Mouse (Mus musculus) C2C12 (cell line): ENCODE measurements at regions not wholly inside any gene's neighbourhood (a gene's known extent, or its start where the extent isn't known, plus 50 kb on each side); places are given as distances from the start of the nearest gene placed in this dataset.

Experiments
- H3K27me3 ChIP-seq: one replicate; pipeline ENCODE4 v1.6.1; 2011; ENCODE audit not compliant: control insufficient read depth, insufficient read depth, insufficient read length
- H3K36me3 ChIP-seq: one replicate; pipeline ENCODE4 v1.6.1; 2011; ENCODE audit not compliant: control insufficient read depth, insufficient read depth
- H3K4me3 ChIP-seq: one replicate; pipeline ENCODE4 v1.5.1; 2011; ENCODE audit warnings: mild to moderate bottlenecking, control low read depth; ENCODE audit not compliant: poor library complexity, insufficient read depth, severe bottlenecking
- H3K79me2 ChIP-seq: one replicate; pipeline ENCODE4 v1.6.1; 2011; ENCODE audit not compliant: control insufficient read depth, insufficient read depth
- H3K79me3 ChIP-seq: one replicate; pipeline ENCODE4 v1.6.1; 2011; ENCODE audit warnings: low read depth, control low read depth
- H3ac ChIP-seq: one replicate; pipeline ENCODE3; 2011; ENCODE audit warnings: low read depth; ENCODE audit not compliant: control insufficient read depth, insufficient read length
- CEBPB ChIP-seq: IDR thresholded peaks from one replicate; pipeline ENCODE4 v1.6.1; 2011; ENCODE audit warnings: low read depth, mild to moderate bottlenecking, control low read depth, moderate library complexity
- CTCF ChIP-seq: IDR thresholded peaks from one replicate; pipeline ENCODE4 v1.5.1; 2011; ENCODE audit not compliant: control insufficient read depth, insufficient read depth, insufficient read length
- FOSL1 ChIP-seq: IDR thresholded peaks from one replicate; pipeline ENCODE4 v1.8.0; 2011; ENCODE audit warnings: mild to moderate bottlenecking, low read length; ENCODE audit not compliant: poor library complexity, insufficient read depth, severe bottlenecking
- MAX ChIP-seq: IDR thresholded peaks from one replicate; pipeline ENCODE4 v1.6.1; 2011; ENCODE audit warnings: mild to moderate bottlenecking, control low read depth
- MYOD1 ChIP-seq: IDR thresholded peaks from one replicate; pipeline ENCODE4 v1.6.1; 2011; ENCODE audit warnings: low read depth; ENCODE audit not compliant: control insufficient read depth, insufficient read length
- MYOG ChIP-seq: IDR thresholded peaks from one replicate; pipeline ENCODE4 v1.6.1; 2011; ENCODE audit not compliant: control insufficient read depth, insufficient read length; ENCODE audit errors: extremely low read depth
- USF1 ChIP-seq: IDR thresholded peaks from one replicate; pipeline ENCODE4 v1.6.1; 2011; ENCODE audit warnings: low read depth, mild to moderate bottlenecking, control low read depth, moderate library complexity

DNA sequence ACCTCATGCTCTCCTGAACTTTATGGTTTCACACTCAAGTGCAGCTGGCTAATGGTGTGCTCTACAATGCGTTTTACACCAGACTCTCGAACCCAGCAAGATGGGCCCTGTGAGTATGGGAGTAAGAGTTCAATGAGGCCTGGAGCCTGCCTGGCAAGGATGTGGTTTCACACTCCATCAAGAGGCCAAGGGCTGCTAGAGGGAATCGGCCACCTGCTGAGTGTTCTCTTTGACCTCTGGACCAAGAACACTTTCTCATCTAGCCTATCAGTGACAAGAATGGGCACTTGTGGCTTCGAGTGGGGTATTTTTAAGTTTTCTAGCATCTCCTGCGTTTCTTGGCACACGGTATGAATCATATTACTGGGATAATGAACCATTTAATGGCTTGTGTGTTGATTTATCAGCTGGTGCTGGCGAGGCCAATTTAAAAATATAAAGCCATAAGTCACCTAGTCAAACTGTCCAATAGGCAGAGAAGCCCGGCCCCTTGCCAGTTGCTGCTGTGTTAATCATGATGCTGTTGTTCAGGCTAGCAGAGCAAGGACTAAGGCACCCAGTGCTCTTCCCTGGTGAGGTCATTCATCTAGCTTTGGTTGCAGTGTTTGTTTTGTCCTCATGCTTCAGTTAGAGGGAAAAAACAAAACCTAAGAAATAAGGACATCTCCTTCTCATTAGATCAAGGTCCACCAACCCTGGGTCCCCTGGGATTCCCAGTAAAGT is 157.7 kb downstream of the Zfp619 start:
- Histone ChIP-seq H3K27me3 (no peaks in the 10 kb centered on the region), H3K4me3 (no peak overlapping the region), H3K79me2 (no peaks in the 10 kb centered on the region), H3ac (no peak overlapping the region), H3K79me3 (no peaks in the 10 kb centered on the region), H3K36me3 (no peaks in the 10 kb centered on the region)
- no peak for TF ChIP-seq MAX
- TF ChIP-seq CEBPB, result no peak
- no peak for TF ChIP-seq FOSL1
- TF ChIP-seq CTCF, result no peak
- TF ChIP-seq USF1, result no peak
- TF ChIP-seq MYOD1, result no peak
- no peak for TF ChIP-seq MYOG

DNA sequence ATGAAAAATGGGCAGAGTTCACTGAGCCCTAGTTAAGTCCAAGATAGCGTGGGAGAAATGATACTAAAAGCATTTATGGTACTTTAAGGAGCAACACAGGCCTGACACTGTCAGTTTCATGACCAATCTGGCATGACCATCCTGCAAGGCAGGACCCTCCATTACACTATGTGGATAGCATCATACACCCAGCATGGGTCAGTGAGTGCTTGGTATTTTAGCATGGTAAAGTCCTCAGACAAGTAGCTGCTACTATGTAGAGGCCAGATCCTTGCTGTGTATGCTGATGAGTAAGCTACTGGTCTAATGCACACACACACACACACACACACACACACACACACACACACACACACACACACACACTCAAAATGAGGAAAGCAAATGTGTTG is 158.3 kb downstream of the Zfp619 start:
- no peak overlapping the region for H3ac ChIP-seq
- H3K79me2 ChIP-seq, result no peaks in the 10 kb centered on the region
- H3K4me3 ChIP-seq, result no peak overlapping the region
- TF ChIP-seq MYOG (no peak), MAX (no peak), FOSL1 (no peak), CTCF (no peak), CEBPB (no peak), USF1 (no peak), MYOD1 (no peak)
- H3K27me3 ChIP-seq, result no peaks in the 10 kb centered on the region
- no peaks in the 10 kb centered on the region for H3K79me3 ChIP-seq
- no peaks in the 10 kb centered on the region for H3K36me3 ChIP-seq

DNA sequence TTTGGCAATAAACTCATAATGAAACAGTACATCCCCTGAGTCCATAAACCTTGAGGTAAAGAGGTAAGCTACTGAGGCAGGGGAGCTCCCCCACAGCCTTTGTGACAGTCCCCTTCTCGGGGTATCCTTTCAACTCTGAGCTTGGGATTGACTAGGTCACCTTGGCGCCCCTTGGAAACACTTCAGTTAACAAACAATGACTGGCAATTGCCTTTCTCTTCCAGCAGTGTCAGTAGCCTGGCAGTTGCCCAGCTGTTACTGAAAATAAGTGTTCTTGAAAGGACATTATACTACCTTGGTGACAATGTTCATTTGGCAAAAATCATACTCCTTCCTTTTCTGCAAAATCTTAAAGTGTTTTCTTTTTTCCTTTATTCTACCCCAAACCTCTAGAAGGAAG is 162.8 kb downstream of the Zfp619 start:
- TF ChIP-seq CTCF (no peak), MYOG (no peak), FOSL1 (no peak), MAX (no peak), CEBPB (no peak), USF1 (no peak), MYOD1 (no peak)
- H3K79me2 ChIP-seq, result no peaks in the 10 kb centered on the region
- H3K27me3 ChIP-seq, result no peaks in the 10 kb centered on the region
- no peaks in the 10 kb centered on the region for H3K79me3 ChIP-seq
- H3K36me3 ChIP-seq, result no peaks in the 10 kb centered on the region
- no peak overlapping the region for H3ac ChIP-seq
- H3K4me3 ChIP-seq, result no peak overlapping the region

GRCm38 (mm10) chr7:39696589-39696988 is 179.0 kb downstream of the Zfp619 start:
- H3K4me3 ChIP-seq, result no peak overlapping the region
- H3K27me3 ChIP-seq, result no peaks in the 10 kb centered on the region
- TF ChIP-seq MAX, result no peak
- no peaks in the 10 kb centered on the region for H3K79me3 ChIP-seq
- H3K79me2 ChIP-seq, result no peaks in the 10 kb centered on the region
- H3K36me3 ChIP-seq, result no peaks in the 10 kb centered on the region
- no peak overlapping the region for H3ac ChIP-seq

GRCm38 (mm10) chr7:39701506-39701905 is 183.9 kb downstream of the Zfp619 start:
- Histone ChIP-seq H3K79me3 (no peaks in the 10 kb centered on the region), H3K36me3 (no peaks in the 10 kb centered on the region), H3K79me2 (no peaks in the 10 kb centered on the region), H3K4me3 (no peak overlapping the region), H3ac (no peak overlapping the region), H3K27me3 (no peaks in the 10 kb centered on the region)
- no peak for TF ChIP-seq USF1
- no peak for TF ChIP-seq MAX
- no peak for TF ChIP-seq MYOG
- TF ChIP-seq CEBPB, result no peak
- TF ChIP-seq FOSL1, result no peak
- no peak for TF ChIP-seq CTCF
- no peak for TF ChIP-seq MYOD1

DNA sequence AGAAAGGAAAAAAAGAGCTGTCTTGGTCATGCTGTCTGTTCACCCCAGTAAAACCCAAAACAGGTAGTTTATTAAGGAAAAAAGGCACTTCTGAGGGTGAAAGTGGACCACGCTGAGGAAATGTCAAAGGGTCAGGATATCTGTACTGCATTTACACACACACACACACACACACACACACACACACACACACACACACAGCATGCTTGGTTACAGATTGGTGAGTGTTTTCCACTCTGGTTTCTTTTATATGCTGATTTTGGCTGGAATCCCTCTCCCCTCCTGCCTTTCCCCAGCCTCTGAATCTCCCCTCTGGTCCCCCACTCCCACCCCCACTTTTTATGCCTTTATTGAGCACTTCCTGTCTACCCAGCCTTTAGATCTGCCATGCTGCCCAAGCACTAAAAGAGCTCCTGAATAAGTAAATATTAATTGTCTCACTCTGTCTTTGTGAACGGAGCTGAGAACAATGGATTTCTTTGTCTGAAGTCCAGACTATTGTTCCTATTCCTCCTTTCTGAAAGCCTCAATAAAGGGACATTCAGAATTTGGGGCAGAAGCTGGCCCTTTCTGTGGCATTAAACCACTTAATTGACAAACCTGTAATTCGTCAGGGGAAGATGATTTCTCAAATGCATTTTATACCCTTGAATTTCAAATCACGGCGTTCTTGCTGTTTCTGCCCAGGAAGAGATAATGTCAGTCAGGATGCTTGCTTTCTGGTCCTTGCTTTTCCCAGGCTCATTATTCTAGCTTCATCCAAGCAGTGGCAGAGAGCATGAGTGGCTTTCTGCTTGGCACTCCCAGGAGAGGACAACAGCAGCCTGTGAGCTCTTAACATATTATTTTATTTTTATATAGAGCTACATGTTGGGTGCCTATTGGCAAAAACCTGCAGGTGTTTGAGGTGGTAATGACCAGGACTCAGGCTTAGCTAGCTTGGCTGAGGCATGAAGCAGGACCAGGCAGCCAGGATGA is 187.8 kb downstream of the Zfp619 start:
- Histone ChIP-seq H3K4me3 (no peak overlapping the region), H3K36me3 (no peaks in the 10 kb centered on the region), H3K79me2 (no peaks in the 10 kb centered on the region), H3K27me3 (no peaks in the 10 kb centered on the region), H3K79me3 (no peaks in the 10 kb centered on the region), H3ac (no peak overlapping the region)
- TF ChIP-seq MYOD1, result no peak
- no peak for TF ChIP-seq USF1
- no peak for TF ChIP-seq FOSL1
- TF ChIP-seq MYOG, result no peak
- TF ChIP-seq CEBPB, result no peak
- TF ChIP-seq MAX, result no peak
- TF ChIP-seq CTCF, result no peak
